16 mouse cellular contexts compared by ENCODE assay signal in genomic region chr1:51539634-51540033, GRCm38 (mm10).
A peak's percentile ranks its signal among the peaks of the same experiment; 100 is the strongest.
DNase-seq lines count a peak whose midpoint lies in the region; ATAC-seq and TF ChIP-seq lines count a peak whose summit lies in the region.
"Had no signal": no experiment of that assay in that cellular context is flagged by ENCODE, and none has a peak within 500 bp of the region (broad histone marks: within the 10 kb centered on the region; RNA-seq: fewer than 3 reads in every experiment).

No protein-coding gene starts in this region.

- H3K4me1 ChIP-seq in heart, embryonic 10.5 days = no peaks in the 10 kb centered on the region
- 0 out of 2 replicates have a peak, but pooled peaks cover 5% of the 10 kb centered on the region for H3K4me1 ChIP-seq in kidney, embryonic 16.5 days (ENCODE audit: insufficient read depth, low read length)
- H3K4me1 ChIP-seq in CH12.LX (ENCODE audit: control insufficient read depth in 1 of 2, insufficient read depth in 2 of 2) = peaks cover 4 to 33% of the 10 kb centered on the region in 2 experiments; a peak in 3 of 4 replicates
- H3K4me1 ChIP-seq: limb, embryonic 12.5 days had no signal

- no peak overlapping the region for H3K9ac ChIP-seq in kidney, embryonic 16.5 days (replicated peaks; ENCODE audit: low read length)
- H3K9ac ChIP-seq in CH12.LX (ENCODE audit: insufficient read depth, low read depth) = no peak overlapping the region
- H3K9ac ChIP-seq: forebrain, postnatal 0 days; limb, embryonic 12.5 days had no signal

- H3K36me3 ChIP-seq in heart, embryonic 10.5 days = no peaks in the 10 kb centered on the region
- no peaks in the 10 kb centered on the region for H3K36me3 ChIP-seq in kidney, embryonic 16.5 days (ENCODE audit: insufficient read depth, low read length)
- H3K36me3 ChIP-seq in CH12.LX (replicated peaks in 1 of 2; ENCODE audit: control insufficient read depth in 1 of 2, insufficient read depth in 1 of 2, low read length in 1 of 2) (no peaks in the 10 kb centered on the region), macrophage (ENCODE audit: inconsistent target) (no peaks in the 10 kb centered on the region)
- H3K36me3 ChIP-seq: limb, embryonic 12.5 days had no signal

- TF ChIP-seq RAD21 in CH12.LX (IDR thresholded peaks at IDR 0.05; ENCODE audit: low read depth, low read length) = no peak

- TF ChIP-seq CTCF in CH12.LX (conservative IDR thresholded peaks at IDR 0.05 in 1 of 2, IDR thresholded peaks at IDR 0.05 in 1 of 2; ENCODE audit: low read depth in 2 of 2, low read length in 2 of 2) = no peak

- no peak overlapping the region for H3K4me3 ChIP-seq in heart, embryonic 10.5 days
- H3K4me3 ChIP-seq in kidney, embryonic 16.5 days (ENCODE audit: low read length) = no peak overlapping the region
- H3K4me3 ChIP-seq in CH12.LX (replicated peaks in 1 of 3; ENCODE audit: low read depth in 2 of 3, low read length in 2 of 3, poor library complexity in 1 of 3) = no peak overlapping the region
- no peak overlapping the region for H3K4me3 ChIP-seq in macrophage (ENCODE audit: inconsistent target)
- H3K4me3 ChIP-seq: limb, embryonic 12.5 days had no signal

- no peaks in the 10 kb centered on the region for H3K9me3 ChIP-seq in heart, embryonic 10.5 days
- no peaks in the 10 kb centered on the region for H3K9me3 ChIP-seq in kidney, embryonic 16.5 days (ENCODE audit: low read length)
- no peaks in the 10 kb centered on the region for H3K9me3 ChIP-seq in CH12.LX (replicated peaks; ENCODE audit: low read length)
- H3K9me3 ChIP-seq: limb, embryonic 12.5 days had no signal

- no peak for TF ChIP-seq EP300 in CH12.LX (IDR thresholded peaks at IDR 0.05; ENCODE audit: low read length)

- in situ Hi-C loops in CH12.LX (cut with MboI; ENCODE audit: low pct_ligation_motif_present, low pct_unique_long_range_greater_than_20kb, low sequenced_read_pairs) = no loop called here

- no peaks in the 10 kb centered on the region for H3K27me3 ChIP-seq in heart, embryonic 10.5 days (ENCODE audit: insufficient read depth, poor library complexity, severe bottlenecking)
- no peaks in the 10 kb centered on the region for H3K27me3 ChIP-seq in kidney, embryonic 16.5 days (ENCODE audit: insufficient read depth, low read length)
- H3K27me3 ChIP-seq in CH12.LX (replicated peaks) = no peaks in the 10 kb centered on the region
- H3K27me3 ChIP-seq: limb, embryonic 12.5 days had no signal

- TF ChIP-seq POLR2A in CH12.LX (IDR thresholded peaks at IDR 0.05; ENCODE audit: low read depth, low read length) = no peak

- no peak overlapping the region for H3K4me2 ChIP-seq in kidney, embryonic 16.5 days (replicated peaks; ENCODE audit: low read depth, low read length)
- no peak overlapping the region for H3K4me2 ChIP-seq in CH12.LX (ENCODE audit: insufficient read depth, low read depth, poor library complexity, severe bottlenecking)
- H3K4me2 ChIP-seq: limb, embryonic 12.5 days had no signal

- ATAC-seq in kidney, embryonic 16.5 days (ENCODE audit: low FRiP score, low TSS enrichment) = peak; percentile 81; the same call in 1 of the 2 replicates
- ATAC-seq: activated CD4-positive, CD25-positive, alpha-beta regulatory T cell, adult 4 months; forebrain, postnatal 0 days had no signal

- dilution Hi-C loops in CH12.LX (cut with MboI; ENCODE audit: extremely low pct_ligation_motif_present, extremely low pct_unique_long_range_greater_than_20kb, low sequenced_read_pairs) = no loop called here

- peak; percentile 89 for DNase-seq in heart, adult 11 months
- DNase-seq in heart, embryonic 10.5 days (ENCODE audit: low spot score) = no peak
- DNase-seq in kidney, adult 8-10 months = no peak
- DNase-seq in CH12.LX (ENCODE audit: extremely low read depth) (peak; percentile 29), liver (no peak)
- DNase-seq in cerebellum, postnatal 36 days = no peak
- DNase-seq: cerebellum, postnatal 25 days; forebrain, postnatal 0 days; gastrocnemius, postnatal 36 days; lung, adult 2 months; midbrain, embryonic 14.5 days; right cerebral cortex, adult 18-20 months had no signal

- 81% methylated on average over 4 of the region's 4 CpGs for WGBS in heart, embryonic 10.5 days
- 64% methylated on average over 4 of the region's 4 CpGs for WGBS in kidney, embryonic 16.5 days
- WGBS in macrophage (ENCODE audit: missing documents) = 43% methylated on average over 4 of the region's 4 CpGs

- no peak overlapping the region for H3K27ac ChIP-seq in heart, embryonic 10.5 days
- H3K27ac ChIP-seq in kidney, embryonic 16.5 days (ENCODE audit: low read length) = peak overlapping the region; percentile 65; the same call in 1 of the 2 replicates
- H3K27ac ChIP-seq in CH12.LX (ENCODE audit: insufficient read depth, low read depth) = no peak overlapping the region
- 0 out of 2 replicates have a peak overlapping the region, but pooled peaks have one; percentile 7 for H3K27ac ChIP-seq in macrophage
- H3K27ac ChIP-seq: limb, embryonic 12.5 days had no signal

- H3K79me2 ChIP-seq in CH12.LX (replicated peaks; ENCODE audit: control insufficient read depth, extremely low read depth, insufficient read depth, poor library complexity, severe bottlenecking) = no peaks in the 10 kb centered on the region
- no peaks in the 10 kb centered on the region for H3K79me2 ChIP-seq in macrophage (ENCODE audit: inconsistent target)

TF ChIP-seq in CH12.LX, 34 proteins besides CTCF, POLR2A, EP300 and RAD21:
- no peak for TF ChIP-seq CHD1 (IDR thresholded peaks at IDR 0.05; ENCODE audit: low read depth, low read length)
- no peak for TF ChIP-seq NRF1 (IDR thresholded peaks at IDR 0.05; ENCODE audit: low read depth, low read length)
- no peak for TF ChIP-seq HCFC1 (IDR thresholded peaks at IDR 0.05; ENCODE audit: low read depth, low read length)
- TF ChIP-seq ZC3H11A (IDR thresholded peaks at IDR 0.05; ENCODE audit: low read depth, low read length) = no peak
- TF ChIP-seq TBP (conservative IDR thresholded peaks at IDR 0.05; ENCODE audit: low read depth, low read length) = no peak
- TF ChIP-seq RCOR1 (conservative IDR thresholded peaks at IDR 0.05; ENCODE audit: low read depth, low read length) = no peak
- no peak for TF ChIP-seq GABPA (IDR thresholded peaks at IDR 0.05; ENCODE audit: insufficient replicate concordance, low read depth, low read length)
- TF ChIP-seq ETS1 (conservative IDR thresholded peaks at IDR 0.05; ENCODE audit: low read depth, low read length) = no peak
- no peak for TF ChIP-seq MAFK (IDR thresholded peaks at IDR 0.05; ENCODE audit: insufficient replicate concordance, low read length)
- no peak for TF ChIP-seq NELFE (IDR thresholded peaks at IDR 0.05; ENCODE audit: low read depth, low read length)

Comparison
In these comparisons a context has a peak if more than half of its experiments do, and no peak if none do; other contexts are left out.
1. DNase-seq: peak in heart, adult 11 months (single experiment) and CH12.LX (single experiment); none in heart, embryonic 10.5 days (single experiment), kidney, adult 8-10 months (0 of 2), cerebellum, postnatal 36 days (0 of 2) and liver (single experiment).
2. H3K27ac ChIP-seq: peak in kidney, embryonic 16.5 days (single experiment) and macrophage (single experiment); none in heart, embryonic 10.5 days (single experiment) and CH12.LX (single experiment).